Mouse (Mus musculus): Measurements from ENCODE around the gene Sell. TPM values are rescaled to one million over a fixed set of nuclear protein-coding genes. Genes with fewer than 3 reads are reported as not detected.

The Sell gene
- polyA plus RNA-seq, 1 experiment from 2014 or later, result 3.4 TPM

DNA sequence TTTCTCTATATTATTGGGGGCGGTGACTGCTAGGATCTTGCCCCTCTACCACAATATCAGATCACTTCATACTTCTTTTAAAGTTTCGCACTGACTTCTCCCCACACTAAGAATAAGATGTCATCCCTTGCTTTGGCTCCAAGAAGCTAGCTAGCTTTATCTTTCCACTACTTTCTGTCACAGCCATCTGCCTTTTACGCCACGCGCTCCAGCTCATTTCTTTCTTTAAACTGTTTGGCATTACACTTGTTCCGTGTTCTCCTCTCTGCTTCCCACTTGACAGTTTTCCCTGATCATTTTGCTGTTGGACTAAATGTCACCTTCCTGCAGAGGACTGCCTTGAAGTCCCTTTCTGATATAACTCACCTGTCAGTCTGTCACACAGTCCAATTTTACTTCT is 56.1 kb downstream of the Sell start:
- H3K27ac ChIP-seq (ENCODE audit: low read length), result no peak overlapping the region
- ATAC-seq (no peak), DNase-seq (ENCODE audit: low spot score) (no peak)
- no peaks in the 10 kb centered on the region for H3K36me3 ChIP-seq (ENCODE audit: insufficient read depth, low read length)
- no peaks in the 10 kb centered on the region for H3K4me1 ChIP-seq (ENCODE audit: insufficient read depth, low read depth, low read length)
- H3K27me3 ChIP-seq (replicated peaks; ENCODE audit: insufficient read depth, low read length), result no peaks in the 10 kb centered on the region
- TF ChIP-seq EP300 (IDR thresholded peaks at IDR 0.05) (no peak), CTCF (IDR thresholded peaks at IDR 0.05) (no peak)
- WGBS, result 84% methylated on average over 6 of the region's 6 CpGs
- H3K9me3 ChIP-seq (ENCODE audit: low read length), result no peaks in the 10 kb centered on the region
- no peak overlapping the region for H3K9ac ChIP-seq (replicated peaks; ENCODE audit: low read depth)
- no peak overlapping the region for H3K4me2 ChIP-seq (replicated peaks; ENCODE audit: low read depth, low read length)
- no peak overlapping the region for H3K4me3 ChIP-seq (ENCODE audit: low read depth, low read length)

DNA sequence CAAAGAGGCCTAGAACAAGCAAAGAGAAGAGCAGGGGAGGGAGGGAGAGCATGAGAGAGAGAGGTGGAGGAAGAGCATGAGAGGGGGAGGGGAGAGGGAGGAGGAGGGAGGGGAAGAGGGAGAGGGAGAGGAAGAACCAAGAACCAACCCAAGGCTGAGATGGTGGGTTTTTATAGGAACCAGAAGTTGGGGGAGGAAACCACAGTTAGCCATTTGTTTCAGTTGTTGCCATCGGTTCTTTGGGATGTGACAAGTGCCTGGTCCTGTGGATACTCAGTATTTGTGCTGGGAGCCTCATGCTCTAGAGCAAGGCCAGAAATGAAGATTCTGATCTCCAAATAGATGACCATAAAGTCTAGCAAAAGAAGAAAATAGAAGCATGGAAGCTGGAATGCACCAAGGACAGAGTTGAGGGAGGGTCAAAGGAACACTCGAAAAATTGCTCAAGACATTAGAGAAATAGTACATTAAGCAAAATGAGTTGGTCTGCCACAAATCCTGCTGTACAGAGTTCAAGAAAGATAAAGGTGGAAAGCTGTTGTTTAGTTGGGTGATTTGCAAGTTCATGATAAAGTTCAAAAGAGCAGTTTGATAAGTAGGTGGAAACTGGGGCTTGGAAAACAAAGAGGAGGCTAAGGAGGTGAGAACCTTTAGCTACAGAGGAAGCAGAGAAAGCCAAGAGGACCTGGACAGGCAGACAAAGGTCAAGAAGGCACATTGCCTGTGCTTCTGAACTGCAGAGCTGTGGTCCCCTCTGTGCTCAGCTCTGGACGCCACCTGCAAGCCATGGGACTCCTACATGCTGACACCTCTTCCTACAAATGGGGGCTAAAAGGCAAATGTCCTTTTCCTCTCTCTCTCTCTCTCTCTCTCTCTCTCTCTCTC is 58.4 kb downstream of the Sell start:
- no peak overlapping the region for H3K27ac ChIP-seq (ENCODE audit: low read length)
- H3K36me3 ChIP-seq (ENCODE audit: insufficient read depth, low read length), result no peaks in the 10 kb centered on the region
- no peak overlapping the region for H3K9ac ChIP-seq (replicated peaks; ENCODE audit: low read depth)
- no peak for TF ChIP-seq EP300 (IDR thresholded peaks at IDR 0.05)
- no peak for TF ChIP-seq CTCF (IDR thresholded peaks at IDR 0.05)
- no peak overlapping the region for H3K4me3 ChIP-seq (ENCODE audit: low read depth, low read length)
- ATAC-seq (no peak), DNase-seq (ENCODE audit: low spot score) (no peak)
- H3K9me3 ChIP-seq (ENCODE audit: low read length), result no peaks in the 10 kb centered on the region
- no peak overlapping the region for H3K4me2 ChIP-seq (replicated peaks; ENCODE audit: low read depth, low read length)
- 62% methylated on average over 3 of the region's 3 CpGs for WGBS
- no peaks in the 10 kb centered on the region for H3K27me3 ChIP-seq (replicated peaks; ENCODE audit: insufficient read depth, low read length)
- H3K4me1 ChIP-seq (ENCODE audit: insufficient read depth, low read depth, low read length), result no peaks in the 10 kb centered on the region

DNA sequence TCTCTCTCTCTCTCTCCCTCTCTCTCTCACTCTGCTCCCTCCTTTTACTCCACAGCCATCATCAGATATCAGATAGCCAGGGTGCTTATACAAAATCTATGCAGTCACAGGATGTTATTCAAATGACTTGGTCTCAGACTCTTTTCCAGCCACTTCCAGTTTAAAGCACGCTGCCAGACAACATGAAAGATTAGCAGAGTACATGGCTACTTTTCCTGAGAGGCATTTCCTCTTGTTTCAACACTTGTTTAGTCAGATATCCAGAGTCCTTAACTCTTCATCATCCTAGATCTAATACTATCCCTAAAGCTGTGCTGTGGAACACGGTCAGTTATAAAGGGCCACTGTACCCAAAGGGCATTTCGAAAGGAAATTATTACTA is 59.0 kb downstream of the Sell start:
- ATAC-seq (no peak), DNase-seq (ENCODE audit: low spot score) (peak; percentile 32)
- no peaks in the 10 kb centered on the region for H3K36me3 ChIP-seq (ENCODE audit: insufficient read depth, low read length)
- no peaks in the 10 kb centered on the region for H3K4me1 ChIP-seq (ENCODE audit: insufficient read depth, low read depth, low read length)
- H3K27ac ChIP-seq (ENCODE audit: low read length), result no peak overlapping the region
- no peaks in the 10 kb centered on the region for H3K9me3 ChIP-seq (ENCODE audit: low read length)
- H3K4me2 ChIP-seq (replicated peaks; ENCODE audit: low read depth, low read length), result no peak overlapping the region
- H3K27me3 ChIP-seq (replicated peaks; ENCODE audit: insufficient read depth, low read length), result no peaks in the 10 kb centered on the region
- TF ChIP-seq EP300 (IDR thresholded peaks at IDR 0.05) (peak; percentile 58), CTCF (IDR thresholded peaks at IDR 0.05) (no peak)
- no peak overlapping the region for H3K9ac ChIP-seq (replicated peaks; ENCODE audit: low read depth)
- no peak overlapping the region for H3K4me3 ChIP-seq (ENCODE audit: low read depth, low read length)
- WGBS, result 65% methylated on average over 3 of the region's 3 CpGs

DNA sequence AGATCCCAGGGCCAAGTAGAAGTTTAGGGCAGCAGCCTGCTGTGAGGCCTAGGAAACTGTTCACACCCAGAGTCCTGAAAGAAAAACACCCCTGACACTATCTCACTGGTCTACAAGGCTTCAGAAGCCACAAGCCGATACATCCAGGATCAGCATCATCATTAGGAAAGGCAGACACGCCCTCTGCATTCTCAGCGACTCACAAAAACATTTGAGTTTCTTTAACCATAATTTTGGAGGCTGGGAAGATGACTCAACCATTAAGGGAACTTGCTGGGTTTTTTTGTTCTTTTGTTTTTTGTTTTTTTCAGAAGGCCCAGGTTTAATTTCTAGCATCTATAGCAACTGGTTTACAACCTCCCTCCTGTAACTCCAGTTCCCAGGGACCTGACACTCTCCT is 62.1 kb downstream of the Sell start:
- no peaks in the 10 kb centered on the region for H3K36me3 ChIP-seq (ENCODE audit: insufficient read depth, low read length)
- no peak overlapping the region for H3K4me3 ChIP-seq (ENCODE audit: low read depth, low read length)
- DNase-seq (ENCODE audit: low spot score), result no peak
- no peak overlapping the region for H3K9ac ChIP-seq (replicated peaks; ENCODE audit: low read depth)
- no peaks in the 10 kb centered on the region for H3K9me3 ChIP-seq (ENCODE audit: low read length)
- no peak overlapping the region for H3K4me2 ChIP-seq (replicated peaks; ENCODE audit: low read depth, low read length)
- ATAC-seq, result no peak
- TF ChIP-seq EP300 (IDR thresholded peaks at IDR 0.05), result no peak
- no peak for TF ChIP-seq CTCF (IDR thresholded peaks at IDR 0.05)
- H3K27me3 ChIP-seq (replicated peaks; ENCODE audit: insufficient read depth, low read length), result no peaks in the 10 kb centered on the region
- 62% methylated on average over 3 of the region's 3 CpGs for WGBS
- H3K4me1 ChIP-seq (ENCODE audit: insufficient read depth, low read depth, low read length), result no peaks in the 10 kb centered on the region
- H3K27ac ChIP-seq (ENCODE audit: low read length), result no peak overlapping the region

DNA sequence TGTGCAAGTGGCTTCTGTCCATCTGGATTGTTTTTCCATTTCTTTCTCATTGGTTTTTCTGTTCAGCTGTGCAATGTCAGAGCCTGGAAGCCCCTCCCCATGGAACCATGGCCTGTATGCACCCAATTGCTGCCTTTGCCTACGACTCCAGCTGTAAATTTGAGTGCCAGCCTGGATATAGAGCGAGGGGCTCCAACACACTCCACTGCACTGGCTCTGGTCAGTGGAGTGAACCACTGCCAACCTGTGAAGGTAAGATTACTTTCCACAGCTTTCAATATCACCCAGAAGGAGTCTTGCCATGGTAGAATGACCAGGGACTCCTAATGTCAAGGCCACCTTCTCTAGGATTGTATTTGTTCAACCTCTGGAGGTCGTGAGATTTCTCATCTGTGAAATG is 68.2 kb downstream of the Sell start:
- no peak for ATAC-seq
- Histone ChIP-seq H3K27me3 (replicated peaks; ENCODE audit: insufficient read depth, low read length) (no peaks in the 10 kb centered on the region), H3K36me3 (ENCODE audit: insufficient read depth, low read length) (no peaks in the 10 kb centered on the region), H3K4me2 (replicated peaks; ENCODE audit: low read depth, low read length) (no peak overlapping the region), H3K27ac (ENCODE audit: low read length) (no peak overlapping the region), H3K4me1 (ENCODE audit: insufficient read depth, low read depth, low read length) (no peaks in the 10 kb centered on the region), H3K4me3 (ENCODE audit: low read depth, low read length) (no peak overlapping the region), H3K9me3 (ENCODE audit: low read length) (no peaks in the 10 kb centered on the region), H3K9ac (replicated peaks; ENCODE audit: low read depth) (no peak overlapping the region)
- DNase-seq (ENCODE audit: low spot score), result no peak
- TF ChIP-seq EP300 (IDR thresholded peaks at IDR 0.05), result no peak
- no peak for TF ChIP-seq CTCF (IDR thresholded peaks at IDR 0.05)
- 67% methylated on average over 3 of the region's 3 CpGs for whole genome bisulfite sequencing

DNA sequence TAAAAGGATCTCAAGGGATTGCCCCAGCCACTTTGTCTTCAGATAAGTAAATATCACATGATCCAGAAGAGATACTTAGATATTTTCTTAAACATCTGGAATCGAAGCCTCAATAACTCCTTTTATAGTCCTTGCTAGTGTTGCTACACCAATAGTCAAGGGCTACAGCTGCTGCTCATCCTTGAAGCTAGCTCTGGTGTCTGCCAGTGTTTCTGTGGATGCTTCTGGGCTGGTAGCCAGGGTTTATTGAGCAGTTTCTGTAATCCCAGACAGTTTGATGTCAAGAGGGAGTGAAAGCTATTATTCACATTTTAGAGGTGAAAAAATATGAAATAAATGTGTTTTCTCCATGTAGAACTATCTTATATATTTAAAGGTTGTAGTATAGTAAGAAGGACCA is 70.8 kb downstream of the Sell start:
- ATAC-seq (no peak), DNase-seq (ENCODE audit: low spot score) (peak; percentile 30)
- Histone ChIP-seq H3K4me2 (replicated peaks; ENCODE audit: low read depth, low read length) (no peak overlapping the region), H3K9me3 (ENCODE audit: low read length) (no peaks in the 10 kb centered on the region), H3K9ac (replicated peaks; ENCODE audit: low read depth) (no peak overlapping the region), H3K4me3 (ENCODE audit: low read depth, low read length) (no peak overlapping the region), H3K4me1 (ENCODE audit: insufficient read depth, low read depth, low read length) (no peaks in the 10 kb centered on the region), H3K27ac (ENCODE audit: low read length) (no peak overlapping the region), H3K36me3 (ENCODE audit: insufficient read depth, low read length) (no peaks in the 10 kb centered on the region), H3K27me3 (replicated peaks; ENCODE audit: insufficient read depth, low read length) (no peaks in the 10 kb centered on the region)
- 50% methylated on average over 1 of the region's 1 CpGs for WGBS
- TF ChIP-seq CTCF (IDR thresholded peaks at IDR 0.05) (no peak), EP300 (IDR thresholded peaks at IDR 0.05) (no peak)

Other genes starting within 250 kb of the Sell start
- gene Scyl3, start 132.9 kb upstream of the Sell start, polyA plus RNA-seq (2015; fragmentation: Nextera tagmentation; extraction: Ambion mirVana), result 12.3 and 13.6 TPM in 2 replicates
- 1.4 and 2.3 TPM in 2 replicates for gene BC055324, start 67.2 kb upstream of the Sell start, polyA plus RNA-seq (2015; fragmentation: Nextera tagmentation; extraction: Ambion mirVana)
- gene Mettl18, start 67.1 kb upstream of the Sell start, polyA plus RNA-seq (2015; fragmentation: Nextera tagmentation; extraction: Ambion mirVana), result 5.4 and 5.8 TPM in 2 replicates
- gene Sele, start 13.7 kb upstream of the Sell start, polyA plus RNA-seq (2015; fragmentation: Nextera tagmentation; extraction: Ambion mirVana), result 0.05 TPM in 1 of 2 replicates, not detected in the other
- 0.39 and 0.76 TPM in 2 replicates for gene Selp, start 53.3 kb downstream of the Sell start, polyA plus RNA-seq (2015; fragmentation: Nextera tagmentation; extraction: Ambion mirVana)
- gene F5, start 89.9 kb downstream of the Sell start, polyA plus RNA-seq (2015; fragmentation: Nextera tagmentation; extraction: Ambion mirVana), result 0.33 and 0.44 TPM in 2 replicates
- gene Slc19a2, start 187.1 kb downstream of the Sell start, polyA plus RNA-seq (2015; fragmentation: Nextera tagmentation; extraction: Ambion mirVana), result 3.8 and 3.9 TPM in 2 replicates
- 14.4 and 19.3 TPM in 2 replicates for gene Ccdc181, start 213.6 kb downstream of the Sell start, polyA plus RNA-seq (2015; fragmentation: Nextera tagmentation; extraction: Ambion mirVana)
- 17.7 and 18.8 TPM in 2 replicates for gene Nme7, start 242.1 kb downstream of the Sell start, polyA plus RNA-seq (2015; fragmentation: Nextera tagmentation; extraction: Ambion mirVana)
- gene Blzf1, start 245.5 kb downstream of the Sell start, polyA plus RNA-seq (2015; fragmentation: Nextera tagmentation; extraction: Ambion mirVana), result 27.8 and 27.9 TPM in 2 replicates